Mouse (Mus musculus): Measurements from ENCODE around the gene Btla. TPM values are rescaled to one million over a fixed set of nuclear protein-coding genes. Genes with fewer than 3 reads are reported as not detected.

Btla gene
- polyA plus RNA-seq, 1 experiment from 2014 or later: 0.48 TPM

GRCm38 (mm10) chr16:45231296-45231695 is 7.2 kb downstream of the Btla start:
- no peaks in the 10 kb centered on the region for H3K4me1 ChIP-seq
- no peaks in the 10 kb centered on the region for H3K27me3 ChIP-seq
- no peaks in the 10 kb centered on the region for H3K9me3 ChIP-seq (replicated peaks)
- ATAC-seq: no peak
- no peaks in the 10 kb centered on the region for H3K36me3 ChIP-seq (ENCODE audit: poor library complexity, severe bottlenecking)
- no peak overlapping the region for H3K4me2 ChIP-seq
- 87% methylated on average over 1 of the region's 1 CpGs for WGBS
- no peak overlapping the region for H3K9ac ChIP-seq
- H3K27ac ChIP-seq: no peak overlapping the region
- H3K4me3 ChIP-seq: no peak overlapping the region

GRCm38 (mm10) chr16:45233007-45233406 is 8.9 kb downstream of the Btla start:
- WGBS: 68% methylated on average over 3 of the region's 3 CpGs
- H3K4me3 ChIP-seq: no peak overlapping the region
- no peaks in the 10 kb centered on the region for H3K36me3 ChIP-seq (ENCODE audit: poor library complexity, severe bottlenecking)
- no peaks in the 10 kb centered on the region for H3K4me1 ChIP-seq
- H3K9me3 ChIP-seq (replicated peaks): no peaks in the 10 kb centered on the region
- H3K9ac ChIP-seq: no peak overlapping the region
- H3K27ac ChIP-seq: no peak overlapping the region
- no peak overlapping the region for H3K4me2 ChIP-seq
- ATAC-seq: no peak
- no peaks in the 10 kb centered on the region for H3K27me3 ChIP-seq

GRCm38 (mm10) chr16:45242700-45243099 is 18.6 kb downstream of the Btla start:
- peak; percentile 70; the same call in 1 of the 2 replicates for ATAC-seq
- Histone ChIP-seq H3K27me3 (no peaks in the 10 kb centered on the region), H3K9ac (no peak overlapping the region), H3K36me3 (ENCODE audit: poor library complexity, severe bottlenecking) (no peaks in the 10 kb centered on the region), H3K27ac (no peak overlapping the region), H3K9me3 (replicated peaks) (no peaks in the 10 kb centered on the region), H3K4me1 (peaks cover 9% of the 10 kb centered on the region; the same call in 1 of the 2 replicates), H3K4me2 (no peak overlapping the region), H3K4me3 (no peak overlapping the region)
- 58% methylated on average over 1 of the region's 1 CpGs for WGBS

GRCm38 (mm10) chr16:45244930-45245472 is 20.9 kb downstream of the Btla start:
- WGBS: 8% methylated on average over 3 of the region's 3 CpGs

GRCm38 (mm10) chr16:45249761-45250160 is 25.6 kb downstream of the Btla start:
- Histone ChIP-seq H3K27me3 (no peaks in the 10 kb centered on the region), H3K4me3 (no peak overlapping the region), H3K36me3 (ENCODE audit: poor library complexity, severe bottlenecking) (no peaks in the 10 kb centered on the region), H3K9ac (no peak overlapping the region), H3K4me2 (no peak overlapping the region), H3K27ac (no peak overlapping the region), H3K4me1 (peaks cover 10% of the 10 kb centered on the region; the same call in 1 of the 2 replicates), H3K9me3 (replicated peaks) (no peaks in the 10 kb centered on the region)
- WGBS: 72% methylated on average over 2 of the region's 2 CpGs
- ATAC-seq: no peak

More at GRCm38 (mm10) chr16:45244930-45245472, 20.9 kb downstream of the Btla start:
- Histone ChIP-seq H3K36me3 (ENCODE audit: poor library complexity, severe bottlenecking) (no peaks in the 10 kb centered on the region), H3K4me1 (peaks cover 9% of the 10 kb centered on the region; the same call in 1 of the 2 replicates), H3K27me3 (no peaks in the 10 kb centered on the region), H3K4me3 (no peak overlapping the region), H3K9ac (no peak overlapping the region), H3K27ac (no peak overlapping the region), H3K9me3 (replicated peaks) (no peaks in the 10 kb centered on the region), H3K4me2 (no peak overlapping the region)
- peak; percentile 58; the same call in 1 of the 2 replicates for ATAC-seq

- Histone ChIP-seq H3K9ac (no peak overlapping the region), H3K4me3 (no peak overlapping the region), H3K4me2 (no peak overlapping the region), H3K27me3 (no peaks in the 10 kb centered on the region), H3K36me3 (ENCODE audit: poor library complexity, severe bottlenecking) (no peaks in the 10 kb centered on the region), H3K9me3 (replicated peaks) (no peaks in the 10 kb centered on the region), H3K4me1 (peaks cover 6% of the 10 kb centered on the region; the same call in 1 of the 2 replicates), H3K27ac (no peak overlapping the region)
- no peak for ATAC-seq
These were observed 26.2 kb downstream of the Btla start for GRCm38 (mm10) chr16:45250317-45250716.

GRCm38 (mm10) chr16:45251773-45252413 is 27.8 kb downstream of the Btla start:
- H3K4me1 ChIP-seq: peaks cover 6% of the 10 kb centered on the region; the same call in 1 of the 2 replicates
- no peaks in the 10 kb centered on the region for H3K27me3 ChIP-seq
- no peak overlapping the region for H3K4me2 ChIP-seq
- no peak overlapping the region for H3K9ac ChIP-seq
- H3K27ac ChIP-seq: no peak overlapping the region
- WGBS: 87% methylated on average over 6 of the region's 6 CpGs
- H3K9me3 ChIP-seq (replicated peaks): no peaks in the 10 kb centered on the region
- no peak for ATAC-seq
- H3K36me3 ChIP-seq (ENCODE audit: poor library complexity, severe bottlenecking): no peaks in the 10 kb centered on the region
- no peak overlapping the region for H3K4me3 ChIP-seq

DNA sequence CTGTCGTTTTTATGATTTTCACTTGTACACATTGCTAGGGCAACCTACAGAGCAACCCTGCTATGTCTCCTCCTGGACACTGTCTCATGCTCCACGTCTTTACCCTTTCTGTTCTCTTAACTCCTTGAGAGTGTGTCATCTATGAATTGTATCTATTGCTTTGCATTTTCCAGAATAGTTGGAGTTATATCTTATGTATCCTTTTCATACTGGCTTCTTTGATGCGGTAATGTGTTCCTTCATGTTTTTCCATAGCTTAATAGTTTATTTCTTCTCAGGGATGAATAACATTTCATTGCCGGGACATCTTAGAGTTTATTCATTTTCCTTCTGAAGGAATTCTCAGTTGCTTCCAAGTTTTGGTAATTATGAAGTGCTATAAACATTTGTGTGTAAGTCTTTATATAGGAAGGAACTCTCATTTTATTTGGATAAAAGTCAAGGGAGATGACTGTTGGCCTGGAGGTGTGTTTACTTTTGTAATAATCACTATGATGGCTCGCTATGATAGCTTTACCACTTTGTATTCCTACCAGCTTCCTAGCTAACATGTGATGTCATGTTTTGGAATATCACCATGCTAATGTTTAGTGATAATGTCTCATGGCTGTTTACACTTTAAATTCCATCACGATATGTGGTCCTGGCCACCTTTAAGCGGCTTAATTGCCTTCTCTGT is 31.2 kb downstream of the Btla start:
- WGBS: 91% methylated on average over 7 of the region's 7 CpGs
- Histone ChIP-seq H3K9me3 (replicated peaks) (no peaks in the 10 kb centered on the region), H3K4me1 (peaks cover 3% of the 10 kb centered on the region; the same call in 1 of the 2 replicates), H3K36me3 (ENCODE audit: poor library complexity, severe bottlenecking) (no peaks in the 10 kb centered on the region), H3K27ac (no peak overlapping the region), H3K9ac (no peak overlapping the region), H3K4me3 (no peak overlapping the region), H3K4me2 (no peak overlapping the region), H3K27me3 (no peaks in the 10 kb centered on the region)
- ATAC-seq: no peak

DNA sequence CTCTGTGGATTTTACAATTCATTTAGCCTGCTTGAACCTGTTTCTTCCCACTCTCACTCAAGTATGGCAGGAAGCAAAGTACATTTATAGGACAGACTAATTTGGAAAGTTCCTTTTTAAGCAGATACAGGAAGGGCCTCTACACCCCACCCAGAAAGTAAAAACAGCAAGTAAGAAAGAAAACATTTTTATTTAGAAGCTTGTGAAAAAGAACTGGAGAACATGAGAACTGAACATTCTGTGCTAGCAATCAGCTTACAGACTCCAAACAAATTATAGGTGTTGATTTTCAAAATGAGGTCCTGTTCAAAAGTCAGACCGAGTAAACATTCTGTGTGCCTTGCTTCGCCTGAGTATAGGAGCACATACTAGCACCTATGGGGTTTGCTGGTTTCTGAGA is 32.8 kb downstream of the Btla start:
- Histone ChIP-seq H3K4me3 (no peak overlapping the region), H3K4me1 (no peaks in the 10 kb centered on the region), H3K36me3 (ENCODE audit: poor library complexity, severe bottlenecking) (no peaks in the 10 kb centered on the region), H3K27me3 (no peaks in the 10 kb centered on the region), H3K9ac (no peak overlapping the region), H3K27ac (no peak overlapping the region), H3K9me3 (replicated peaks) (no peaks in the 10 kb centered on the region), H3K4me2 (no peak overlapping the region)
- 93% methylated on average over 2 of the region's 2 CpGs for WGBS
- ATAC-seq: no peak

DNA sequence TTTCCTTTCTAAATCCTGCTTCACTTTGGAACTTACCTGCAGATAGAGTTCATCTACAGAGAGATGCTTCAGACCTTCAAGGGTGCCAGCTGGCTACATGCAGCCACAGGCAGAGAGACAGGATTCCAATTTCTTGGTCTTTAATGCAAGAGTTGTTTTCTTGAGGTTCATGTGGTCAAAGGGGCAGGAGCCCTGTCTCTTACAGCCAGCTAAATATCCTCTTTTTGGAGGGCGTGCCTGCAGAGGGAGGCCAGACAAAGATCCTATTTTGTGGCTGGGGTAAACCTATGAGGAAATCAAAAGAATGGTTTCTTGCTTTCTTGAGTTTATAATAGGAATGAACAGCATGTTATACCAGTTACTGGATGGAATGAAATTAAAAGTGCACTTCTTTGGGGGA is 33.5 kb downstream of the Btla start:
- Histone ChIP-seq H3K27ac (no peak overlapping the region), H3K9ac (no peak overlapping the region), H3K36me3 (ENCODE audit: poor library complexity, severe bottlenecking) (no peaks in the 10 kb centered on the region), H3K4me2 (no peak overlapping the region), H3K4me3 (no peak overlapping the region), H3K27me3 (no peaks in the 10 kb centered on the region), H3K9me3 (replicated peaks) (no peaks in the 10 kb centered on the region), H3K4me1 (no peaks in the 10 kb centered on the region)
- 67% methylated on average over 1 of the region's 1 CpGs for WGBS
- ATAC-seq: no peak

- no peaks in the 10 kb centered on the region for H3K9me3 ChIP-seq (replicated peaks)
- no peaks in the 10 kb centered on the region for H3K27me3 ChIP-seq
- H3K36me3 ChIP-seq (ENCODE audit: poor library complexity, severe bottlenecking): no peaks in the 10 kb centered on the region
- ATAC-seq: no peak
- H3K4me3 ChIP-seq: no peak overlapping the region
- H3K27ac ChIP-seq: no peak overlapping the region
- H3K4me1 ChIP-seq: no peaks in the 10 kb centered on the region
- no peak overlapping the region for H3K9ac ChIP-seq
- no peak overlapping the region for H3K4me2 ChIP-seq
- WGBS: 93% methylated on average over 2 of the region's 2 CpGs
These were observed 35.5 kb downstream of the Btla start for GRCm38 (mm10) chr16:45259663-45260062.

GRCm38 (mm10) chr16:45261321-45261720 is 37.2 kb downstream of the Btla start:
- Histone ChIP-seq H3K4me2 (no peak overlapping the region), H3K4me1 (no peaks in the 10 kb centered on the region), H3K9me3 (replicated peaks) (no peaks in the 10 kb centered on the region), H3K4me3 (no peak overlapping the region), H3K9ac (no peak overlapping the region), H3K27ac (no peak overlapping the region), H3K27me3 (no peaks in the 10 kb centered on the region), H3K36me3 (ENCODE audit: poor library complexity, severe bottlenecking) (no peaks in the 10 kb centered on the region)
- ATAC-seq: no peak
- 85% methylated on average over 2 of the region's 2 CpGs for WGBS
